Mouse (Mus musculus) layer of hippocampus, postnatal 10 days (tissue): ENCODE data around the gene Rab35. TPM values are rescaled to one million over a fixed set of nuclear protein-coding genes. Genes with fewer than 3 reads are reported as not detected.

Experiments
- DNase-seq, 2 experiments: peaks; one replicate each; pipeline ENCODE4 v3.0.0; 2021; ENCODE audit warnings: low spot score in 2 of 2
- total RNA-seq, 2 experiments: library from RNA; stranded (reverse); gene quantifications; 2 replicates each; pipeline ENCODE4 v1.2.3; 2021

The Rab35 gene
- total RNA-seq, 2 experiments from 2014 or later = 84.0 to 91.4 TPM

DNA sequence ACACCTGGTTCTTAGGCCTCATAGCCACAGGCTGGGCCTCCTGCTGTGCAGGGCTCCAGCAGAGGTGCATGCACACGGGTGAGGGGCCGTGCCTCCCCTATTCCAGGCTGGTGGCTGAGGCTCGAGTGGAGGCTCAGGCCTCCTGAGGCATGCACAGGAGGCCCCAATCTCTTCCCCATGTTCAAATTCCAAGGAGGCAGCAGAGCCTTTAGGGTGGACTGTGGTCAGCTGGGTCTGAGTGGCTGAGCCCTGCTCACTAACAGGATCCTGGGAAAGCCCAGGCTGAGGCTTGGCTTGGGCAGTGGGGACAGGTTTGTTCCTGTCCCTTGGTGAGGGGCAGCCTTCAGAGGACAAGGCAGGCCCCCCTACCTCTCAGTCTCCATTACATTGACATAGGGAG is 17.2 kb downstream of the Rab35 start:
- no peak for DNase-seq

DNA sequence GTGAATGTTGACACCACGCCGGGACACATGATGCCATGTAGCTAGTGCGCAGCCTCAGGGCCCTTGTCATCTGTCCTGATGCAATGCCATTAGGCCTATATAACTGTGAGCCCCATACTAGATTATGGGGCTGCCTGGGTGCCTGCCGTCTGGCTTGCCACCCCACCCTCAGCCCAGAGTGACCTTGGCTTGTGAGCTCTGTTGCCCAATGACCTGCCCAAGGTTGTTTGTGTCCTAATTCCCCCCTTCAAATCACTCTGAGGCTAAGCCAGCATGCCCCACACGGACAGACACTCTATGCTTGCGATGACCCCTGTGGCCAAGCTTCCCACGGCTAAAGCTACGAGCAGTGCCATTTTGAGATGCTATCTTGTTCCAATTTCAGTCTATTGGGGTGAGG is 18.0 kb downstream of the Rab35 start:
- DNase-seq = no peak

DNA sequence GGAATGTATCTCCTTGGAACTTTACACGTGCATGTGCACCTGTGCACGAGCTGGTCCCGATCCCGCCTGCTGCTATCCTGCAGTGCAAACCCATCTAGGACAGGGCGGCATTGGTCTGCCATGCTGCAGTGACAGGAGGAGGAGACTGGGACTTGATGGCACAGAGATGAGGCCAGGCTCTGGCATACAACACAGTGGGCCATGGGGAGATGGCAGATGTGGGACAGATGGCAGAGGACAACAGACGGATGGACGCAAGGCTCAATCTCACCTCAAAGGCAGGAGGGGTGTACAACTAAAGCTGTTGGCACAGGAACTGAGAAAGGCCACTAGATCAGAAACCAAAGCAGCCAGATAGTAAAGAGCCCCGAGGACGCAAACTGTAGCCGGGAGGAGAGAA is 19.2 kb downstream of the Rab35 start:
- DNase-seq = no peak

DNA sequence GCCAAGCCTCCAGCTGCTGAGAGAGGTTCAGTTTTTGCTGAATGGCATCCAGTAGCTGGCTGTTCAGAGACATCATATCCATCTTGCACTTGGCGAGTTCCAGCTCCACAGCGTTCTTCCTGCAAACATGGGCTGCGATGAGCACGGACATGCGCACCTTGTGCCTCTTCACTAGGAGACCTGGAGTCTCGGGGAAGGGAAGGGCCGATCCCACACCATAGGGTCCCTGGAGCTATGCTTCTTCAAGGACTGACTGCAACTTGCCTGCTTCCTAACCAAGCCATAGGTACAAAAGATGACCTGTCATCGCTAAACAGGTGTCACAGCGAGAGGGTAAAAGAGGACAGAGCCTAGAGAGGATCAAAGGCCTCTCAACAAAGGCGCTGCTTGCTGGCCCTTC is 20.1 kb downstream of the Rab35 start:
- no peak for DNase-seq

DNA sequence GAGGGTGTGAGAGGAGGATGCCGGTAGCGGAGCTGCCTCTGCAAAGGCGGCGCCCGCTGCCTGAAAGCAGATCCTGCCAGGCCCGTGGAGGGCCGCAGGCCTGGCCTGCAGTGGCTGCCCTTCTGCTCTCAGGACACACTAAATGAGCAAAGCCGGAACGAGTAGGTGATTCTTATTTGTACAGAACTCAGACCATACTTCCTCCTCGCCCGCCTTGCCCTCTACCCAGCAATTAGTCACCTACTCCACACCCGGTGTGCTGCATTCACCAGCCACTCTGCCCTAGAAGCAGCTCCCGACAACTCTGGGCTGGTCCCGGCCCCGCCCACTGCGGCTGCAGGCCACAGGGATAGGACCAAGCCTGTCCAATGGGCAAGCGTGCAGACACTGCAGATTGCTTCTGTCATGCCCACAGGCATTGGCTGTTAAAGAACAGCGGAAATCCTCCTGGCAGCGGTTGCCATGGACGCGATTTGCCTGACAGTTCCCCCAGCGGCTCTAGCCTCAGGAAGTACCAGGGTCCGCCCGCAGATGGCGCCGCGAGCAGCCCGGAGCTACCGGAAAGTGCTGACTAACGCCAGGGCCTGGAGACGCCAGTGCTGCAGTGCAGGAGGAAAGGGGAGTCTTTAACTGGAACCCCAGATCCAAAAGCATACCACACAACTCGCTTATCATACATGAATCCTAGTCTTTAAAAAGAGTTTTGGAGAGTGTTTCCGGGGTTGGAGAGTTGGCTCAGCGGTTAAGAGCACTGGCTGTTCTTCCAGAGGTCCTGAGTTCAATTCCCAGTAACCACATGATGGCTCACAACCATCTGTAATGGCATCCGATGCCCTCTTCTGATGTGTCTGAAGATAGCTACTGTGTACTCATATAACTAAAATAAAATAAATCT is 21.2 kb downstream of the Rab35 start:
- peak; percentile 100 for DNase-seq

DNA sequence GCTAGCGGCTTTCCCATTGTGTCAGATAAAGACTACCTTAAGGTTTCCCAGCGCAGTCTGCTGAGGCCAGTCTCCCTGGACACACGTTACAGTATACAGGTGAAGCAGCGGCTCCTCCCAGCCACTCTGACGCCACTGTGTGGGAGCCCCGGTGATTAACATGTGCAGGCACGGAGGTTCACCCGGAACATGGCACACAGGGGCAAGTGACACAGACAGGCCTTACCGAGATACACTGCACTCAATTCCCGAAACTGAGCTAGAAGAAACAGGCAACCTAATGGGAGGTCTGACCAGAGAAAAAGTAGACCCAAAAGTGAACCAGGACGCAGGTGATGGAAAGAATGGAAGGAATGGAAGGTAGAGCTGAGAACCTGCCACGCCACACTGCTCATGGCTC is 22.1 kb downstream of the Rab35 start:
- no peak for DNase-seq

DNA sequence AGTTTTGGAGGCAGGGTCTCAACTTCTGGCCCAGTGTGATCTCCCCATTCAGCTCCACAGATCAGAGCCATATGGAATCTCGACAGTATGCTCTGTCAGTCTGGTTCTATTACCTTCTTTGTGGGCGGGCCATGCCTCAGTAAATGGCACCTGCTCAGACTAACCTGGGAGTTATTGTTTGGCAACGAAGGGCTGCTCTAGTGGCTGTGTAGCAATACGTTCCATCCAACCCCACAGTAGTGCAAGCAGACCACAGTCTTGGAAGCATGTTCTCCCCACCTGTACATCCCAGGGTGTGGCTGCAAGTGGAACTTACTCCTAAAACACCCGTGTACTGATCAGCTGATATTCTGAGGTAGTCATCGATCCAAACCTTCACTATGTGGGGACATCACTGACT is 25.0 kb downstream of the Rab35 start:
- no peak for DNase-seq

DNA sequence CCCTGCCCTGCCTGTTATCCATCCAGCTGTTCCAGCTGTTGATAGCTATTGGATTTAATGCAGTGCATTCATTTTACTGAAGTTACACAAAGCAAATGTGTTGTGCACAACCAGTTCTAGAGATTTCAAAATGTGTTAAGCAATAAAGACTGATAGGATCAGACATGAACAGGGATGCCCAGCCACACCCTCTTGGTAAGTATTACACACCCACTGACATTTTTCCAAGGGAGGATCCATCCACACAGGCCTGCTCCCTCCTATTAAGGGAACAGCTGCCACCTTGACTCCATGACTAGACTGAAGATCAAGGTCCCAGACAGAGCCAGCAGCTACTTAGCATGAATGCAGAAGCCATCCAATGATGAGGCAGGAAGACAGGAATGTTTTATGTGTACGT is 25.5 kb downstream of the Rab35 start:
- no peak for DNase-seq

DNA sequence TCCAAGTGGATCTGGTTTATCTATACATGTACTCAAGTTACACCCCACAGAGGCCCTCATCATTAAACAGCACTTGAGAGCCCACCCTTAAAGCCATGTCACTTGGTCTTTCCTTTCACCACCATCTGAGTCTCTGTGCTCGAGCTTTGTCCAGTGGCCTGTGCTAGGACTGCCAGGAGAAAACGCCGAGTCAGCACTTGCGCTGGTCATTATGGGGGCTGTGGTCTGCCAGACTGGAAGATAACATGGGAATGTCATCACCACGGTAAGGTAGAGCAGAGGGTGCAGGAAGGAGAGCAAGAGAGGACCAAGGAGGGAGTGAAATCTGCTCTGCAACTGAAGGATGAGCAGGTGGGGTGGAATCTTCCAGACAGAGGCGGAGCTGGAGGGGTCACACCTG is 26.6 kb downstream of the Rab35 start:
- DNase-seq = no peak

DNA sequence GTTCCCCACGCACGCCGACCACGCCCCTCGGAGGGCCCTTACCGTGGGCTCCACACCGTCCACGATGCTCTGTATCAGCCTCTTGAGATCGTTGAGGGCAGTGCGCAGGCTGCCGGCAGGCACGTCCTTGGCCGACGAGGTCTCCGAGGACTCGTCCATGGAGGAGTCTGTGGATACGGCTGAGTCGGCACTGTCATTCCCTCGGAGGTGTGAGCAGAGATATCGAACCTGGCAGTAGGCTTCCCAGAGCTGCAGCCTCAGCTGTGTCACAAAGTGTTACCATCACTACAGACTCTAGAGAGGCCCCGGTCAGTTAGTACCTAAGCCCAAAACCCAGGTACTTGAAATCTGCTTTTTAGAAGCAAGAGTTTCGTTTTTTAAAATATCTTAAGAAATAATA is 30.9 kb downstream of the Rab35 start:
- DNase-seq = no peak

DNA sequence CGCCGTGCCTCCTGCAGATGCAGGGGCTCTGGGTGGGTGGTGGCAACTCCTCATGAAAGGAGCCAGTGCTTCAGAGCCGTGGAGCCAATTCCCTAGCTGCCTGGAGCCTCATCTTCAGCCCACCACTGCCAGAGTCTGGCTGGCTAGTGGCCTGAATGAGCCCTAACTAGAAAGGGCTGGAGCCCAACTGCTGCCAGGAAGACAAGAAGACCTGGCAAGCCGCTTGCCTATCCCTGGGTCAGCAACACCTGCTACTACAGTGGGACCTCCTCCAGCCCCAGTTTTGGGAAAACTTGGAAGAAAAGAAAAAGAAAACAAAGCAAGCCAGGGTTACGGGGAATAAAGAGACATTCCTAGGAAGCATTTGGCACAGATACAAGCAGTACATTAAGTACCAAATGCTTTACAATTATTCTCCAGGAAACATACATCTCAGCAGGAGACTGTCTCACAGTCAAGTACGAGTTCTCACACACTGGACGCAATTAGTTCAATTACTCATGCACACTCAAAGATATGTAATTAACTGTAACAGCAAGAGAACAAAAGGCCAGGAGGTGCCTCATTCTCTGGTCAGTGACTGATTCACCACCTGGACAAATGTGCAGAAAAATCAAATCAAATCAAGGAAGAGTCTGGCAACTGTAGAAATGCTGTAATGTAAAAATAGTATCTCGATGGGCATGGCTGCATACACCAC is 34.8 kb downstream of the Rab35 start:
- no peak for DNase-seq

DNA sequence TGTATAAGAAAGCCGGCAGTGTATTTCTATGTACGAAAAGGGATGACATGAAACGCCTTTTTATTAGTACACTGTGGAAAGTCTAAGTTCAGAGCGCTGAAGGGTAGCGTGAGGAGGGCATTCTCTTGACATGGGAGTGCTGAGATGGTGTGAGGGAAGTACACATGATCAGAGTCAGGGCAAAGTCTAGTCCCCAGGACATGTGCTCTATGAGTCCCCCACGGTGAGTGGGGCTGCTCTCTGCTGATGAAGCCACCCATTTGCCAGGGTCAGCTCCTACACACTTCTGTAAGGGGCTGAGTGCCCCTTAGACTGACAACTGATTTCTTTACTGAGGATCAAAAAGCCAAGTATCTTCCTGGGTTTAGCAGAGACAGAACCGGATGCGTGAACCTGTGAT is 35.5 kb downstream of the Rab35 start:
- no peak for DNase-seq

DNA sequence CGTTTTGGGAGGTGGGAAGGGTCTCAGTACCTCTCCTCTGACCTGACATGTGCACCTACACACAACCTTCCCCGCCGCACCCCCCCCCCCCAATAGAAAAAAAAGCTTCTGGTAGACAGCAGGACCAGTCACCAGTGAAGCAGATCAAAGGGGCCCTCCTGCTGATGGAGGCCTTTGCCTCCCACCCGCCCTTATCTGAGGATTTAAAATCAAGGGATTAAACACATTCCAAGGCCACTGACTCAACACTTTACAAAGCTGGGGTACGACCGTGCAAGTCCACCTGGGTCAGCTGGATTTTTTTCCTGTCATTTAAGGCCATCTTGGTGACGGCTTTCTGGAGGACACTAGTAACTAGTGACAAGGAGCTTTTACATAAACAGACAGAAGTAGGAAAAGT is 36.2 kb downstream of the Rab35 start:
- DNase-seq = no peak

DNA sequence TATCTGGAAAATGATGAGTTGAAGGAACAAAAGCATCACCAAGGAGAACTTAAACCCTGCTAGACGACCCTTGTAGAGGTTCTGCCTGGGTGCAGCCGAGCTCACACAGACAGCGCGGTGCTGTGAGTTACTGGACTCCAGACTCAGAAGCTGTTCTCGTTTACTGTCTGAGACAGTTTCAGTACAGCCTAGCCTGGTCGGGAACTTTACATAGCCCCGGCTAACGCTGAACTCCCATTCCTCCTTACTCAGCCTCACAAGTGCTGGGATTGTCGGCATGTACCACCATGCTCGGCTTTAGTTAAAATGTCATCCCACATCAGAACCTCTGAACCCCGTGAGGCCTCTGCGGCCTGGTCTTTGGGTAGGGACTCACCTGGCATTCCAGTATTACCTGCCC is 37.3 kb downstream of the Rab35 start:
- DNase-seq = no peak

DNA sequence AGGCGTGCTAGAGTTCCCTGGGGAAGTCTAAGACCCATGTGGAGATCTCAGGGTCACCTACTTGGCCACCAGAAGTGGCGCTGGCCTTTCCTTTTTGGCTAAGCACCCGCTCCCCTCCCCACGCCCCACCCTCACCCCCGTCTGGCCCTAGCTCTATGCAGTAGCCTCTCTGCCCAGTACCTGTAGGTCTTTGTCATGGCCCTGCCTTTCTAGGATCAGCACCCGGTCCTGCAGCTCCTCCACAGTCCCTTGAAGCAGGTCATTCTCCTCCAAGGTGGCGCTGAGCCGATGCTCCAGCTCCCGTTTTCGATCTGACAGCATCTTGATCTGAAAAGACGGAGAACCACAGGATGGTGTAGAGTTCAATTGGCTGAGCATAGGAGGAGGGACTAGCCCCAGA is 38.3 kb downstream of the Rab35 start:
- DNase-seq = no peak

DNA sequence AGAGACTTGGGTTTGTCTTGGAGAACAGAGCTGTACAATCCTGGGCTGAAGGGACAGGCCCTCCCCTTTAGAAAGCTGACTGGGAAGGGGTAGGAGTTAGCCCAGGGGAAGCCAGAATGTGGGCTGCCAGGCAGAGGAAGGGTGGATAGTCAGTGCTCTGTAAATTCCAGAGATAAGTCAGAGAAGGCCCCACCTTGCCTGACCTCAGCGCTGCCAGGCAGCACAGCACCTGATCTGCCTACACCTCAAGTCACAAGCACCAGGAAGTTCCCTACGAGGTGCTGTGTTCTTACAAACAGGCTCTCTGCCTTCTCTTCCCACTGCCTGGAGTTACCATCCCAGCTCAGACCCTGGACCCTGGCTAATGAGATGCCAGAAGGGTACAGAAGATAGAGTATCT is 38.7 kb downstream of the Rab35 start:
- no peak for DNase-seq

DNA sequence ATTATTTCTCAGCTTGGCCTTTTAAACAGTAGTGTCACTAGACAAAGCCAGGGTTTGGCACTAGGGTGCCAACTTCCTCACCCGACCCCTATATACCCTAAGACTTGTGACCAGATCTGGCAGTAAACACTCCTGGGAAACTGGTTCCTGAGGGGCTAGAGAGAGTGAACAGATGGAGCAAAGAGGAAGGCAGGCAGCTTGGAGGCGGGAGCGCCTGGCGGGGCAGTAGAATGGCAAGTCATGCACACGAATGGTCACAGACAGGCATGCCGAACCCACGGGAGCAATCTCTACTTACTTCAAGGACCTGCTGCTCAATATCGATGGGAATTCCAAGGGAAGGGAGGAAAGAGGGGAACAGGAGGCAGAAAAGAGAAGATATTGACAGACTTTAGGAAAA is 40.1 kb downstream of the Rab35 start:
- DNase-seq = no peak

DNA sequence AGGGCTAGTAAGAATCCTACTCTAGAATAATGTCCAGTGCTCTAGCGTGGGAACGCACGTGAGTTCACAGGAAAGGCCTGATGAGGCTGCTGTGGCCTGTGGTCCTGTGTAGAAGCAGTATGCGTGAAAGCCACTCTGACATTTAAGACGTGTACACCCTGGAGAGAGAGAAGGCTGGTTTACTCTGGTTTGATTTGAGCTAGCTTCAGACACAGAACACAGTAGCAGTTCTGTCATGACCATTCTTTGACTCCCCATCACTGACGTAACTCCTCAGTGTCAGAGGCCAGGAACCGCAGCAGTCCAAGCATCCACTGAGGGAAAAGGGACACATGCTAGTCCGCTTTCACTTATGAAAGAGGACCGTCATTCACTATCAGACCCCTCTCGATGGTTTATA is 53.4 kb downstream of the Rab35 start:
- DNase-seq = no peak

DNA sequence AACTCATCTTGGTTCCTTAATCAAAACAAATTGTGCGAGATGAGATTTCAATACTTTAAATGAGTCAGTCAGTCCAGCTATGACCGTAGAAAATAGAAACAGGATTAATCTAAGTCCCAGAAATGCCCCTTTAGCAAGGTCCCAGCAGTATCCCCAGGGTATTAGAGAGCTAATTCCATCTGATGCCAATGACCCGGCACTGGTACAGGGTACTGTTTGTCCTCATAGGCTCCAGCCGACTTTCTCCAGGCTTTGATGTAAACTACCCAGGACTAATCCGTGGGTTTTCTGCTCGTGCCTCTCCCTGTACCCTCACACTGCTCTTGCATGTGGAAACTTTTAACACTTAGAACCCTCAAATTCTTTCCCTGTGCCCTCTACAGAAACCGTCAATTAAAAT is 55.0 kb downstream of the Rab35 start:
- DNase-seq = no peak

DNA sequence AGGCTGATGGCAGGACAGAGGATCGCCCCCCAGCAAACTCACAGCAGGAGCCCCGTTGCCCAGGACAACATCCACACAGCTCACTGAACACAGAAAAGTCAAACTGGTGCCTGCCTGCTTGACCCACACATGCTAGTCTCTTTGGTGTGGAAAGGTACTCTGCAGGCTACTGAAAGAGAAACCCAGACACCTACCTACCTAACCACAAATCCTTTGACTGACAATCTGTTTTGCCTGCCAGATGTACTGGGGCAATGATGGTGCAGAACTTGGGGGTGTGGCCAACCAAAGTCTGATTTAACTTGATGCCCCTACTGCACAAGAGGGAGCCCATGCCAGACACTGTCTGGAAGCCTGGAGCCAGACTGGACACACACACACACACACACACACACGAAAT is 61.6 kb downstream of the Rab35 start:
- no peak for DNase-seq

DNA sequence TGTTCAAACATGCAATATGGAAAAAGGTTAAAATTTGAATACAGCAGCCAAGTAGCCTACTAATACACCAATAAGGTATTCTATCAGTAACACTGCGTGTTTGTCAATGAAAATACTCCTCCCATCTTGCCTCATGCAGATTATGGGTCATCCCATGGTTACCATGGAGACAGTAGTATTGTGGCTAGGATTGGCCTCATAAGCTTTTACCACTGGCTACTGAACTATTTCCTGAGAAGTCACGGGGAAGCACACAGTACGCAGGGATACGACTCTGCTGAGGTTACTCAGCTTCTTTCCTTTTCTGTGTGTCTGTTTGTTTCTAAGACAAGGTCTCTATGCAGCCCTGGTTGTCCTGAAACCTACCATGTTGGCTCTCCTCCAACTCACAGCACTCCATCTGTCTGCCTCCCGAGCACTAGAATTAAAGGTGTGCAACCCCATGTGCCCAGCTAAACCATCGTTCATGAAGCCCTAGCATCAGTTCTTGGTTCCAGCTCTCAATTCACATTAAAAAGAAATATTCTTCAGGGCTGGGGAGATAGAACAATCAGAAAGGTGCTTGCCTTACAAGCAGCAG is 63.6 kb downstream of the Rab35 start:
- DNase-seq = no peak

DNA sequence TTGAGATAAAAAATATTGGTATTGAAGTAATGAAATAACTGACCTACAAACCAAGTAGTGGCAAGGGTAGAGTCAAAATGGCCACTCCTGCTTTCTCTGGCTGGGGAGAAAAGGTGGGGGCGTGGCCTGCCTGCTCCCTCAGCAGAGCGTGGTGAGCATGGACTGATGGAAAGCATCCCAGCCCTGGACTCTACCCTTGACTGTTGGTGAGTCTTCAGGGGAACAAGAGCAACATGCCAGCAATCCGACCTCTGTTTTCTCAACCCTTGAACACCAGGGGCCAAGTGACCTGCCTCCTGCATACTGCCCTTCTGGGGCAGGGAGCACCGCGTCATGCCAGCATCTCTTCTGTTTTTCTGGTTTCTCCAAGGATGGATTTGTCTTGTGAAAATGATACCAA is 65.1 kb downstream of the Rab35 start:
- DNase-seq = no peak
